Comparison of ENCODE assay signal across 26 mouse cellular contexts in the genomic region with DNA sequence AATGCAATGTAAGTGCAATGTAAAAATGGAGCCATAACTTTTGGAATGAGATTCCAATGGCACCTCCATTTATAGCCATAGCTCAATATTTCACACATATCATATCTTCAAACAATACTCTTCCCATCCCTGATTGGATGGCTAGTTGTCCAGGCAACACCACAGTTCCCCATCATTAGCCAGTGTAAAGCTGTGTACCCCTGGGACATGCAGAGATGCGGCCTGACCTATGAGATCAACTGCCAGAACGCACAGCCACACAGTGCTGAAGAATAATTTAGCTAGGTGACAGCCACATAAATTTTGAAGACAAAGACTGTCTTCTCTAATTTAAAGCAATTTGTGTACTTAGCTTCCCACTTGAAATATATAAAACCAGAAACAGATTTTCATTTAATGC.
DNase-seq lines count a peak whose midpoint lies in the region; ATAC-seq and TF ChIP-seq lines count a peak whose summit lies in the region.
"Had no signal": no experiment of that assay in that cellular context is flagged by ENCODE, and none has a peak within 500 bp of the region (broad histone marks: within the 10 kb centered on the region; RNA-seq: fewer than 3 reads in every experiment).

No protein-coding gene starts in this region.

- no peak for TF ChIP-seq POLR2A in brain, embryonic 14.5 days (IDR thresholded peaks at IDR 0.05; ENCODE audit: borderline replicate concordance, extremely low read depth, insufficient read depth, insufficient read length, poor library complexity, severe bottlenecking)

- no peaks in the 10 kb centered on the region for H3K4me1 ChIP-seq in hindbrain, embryonic 12.5 days
- no peaks in the 10 kb centered on the region for H3K4me1 ChIP-seq in hindbrain, embryonic 13.5 days (replicated peaks)
- no peaks in the 10 kb centered on the region for H3K4me1 ChIP-seq in hindbrain, postnatal 0 days (ENCODE audit: insufficient read depth, low read length)
- H3K4me1 ChIP-seq in midbrain, embryonic 16.5 days (ENCODE audit: control insufficient read depth, insufficient read depth, low read length): no peaks in the 10 kb centered on the region
- H3K4me1 ChIP-seq: embryonic facial prominence, embryonic 10.5 days; intestine, embryonic 15.5 days; limb, embryonic 13.5 days; liver, embryonic 12.5 days; neural tube, embryonic 13.5 days had no signal

- no peak for TF ChIP-seq CTCF in brain, embryonic 14.5 days (IDR thresholded peaks at IDR 0.05; ENCODE audit: borderline replicate concordance, extremely low read depth, insufficient read depth, insufficient read length)
- TF ChIP-seq CTCF in hindbrain, postnatal 0 days (IDR thresholded peaks at IDR 0.05; ENCODE audit: low read depth): no peak
- no peak for TF ChIP-seq CTCF in left cerebral cortex, adult 2 months (IDR thresholded peaks at IDR 0.05)

- H3K4me3 ChIP-seq in hindbrain, embryonic 12.5 days: no peak overlapping the region
- H3K4me3 ChIP-seq in hindbrain, embryonic 13.5 days: no peak overlapping the region
- no peak overlapping the region for H3K4me3 ChIP-seq in hindbrain, postnatal 0 days (ENCODE audit: low read length)
- no peak overlapping the region for H3K4me3 ChIP-seq in midbrain, embryonic 16.5 days (ENCODE audit: low read depth, low read length)
- H3K4me3 ChIP-seq in left cerebral cortex, adult 2 months: no peak overlapping the region
- H3K4me3 ChIP-seq: embryonic facial prominence, embryonic 10.5 days; intestine, embryonic 15.5 days; limb, embryonic 13.5 days; liver, embryonic 12.5 days; neural tube, embryonic 13.5 days had no signal

- DNase-seq in brain, embryonic 14.5 days (ENCODE audit: low read depth): peak; percentile 46
- no peak for DNase-seq in hindbrain, postnatal 0 days (ENCODE audit: low spot score)
- DNase-seq in right cerebral cortex, adult 2 months (ENCODE audit: low spot score in 2 of 2): no peak
- no peak for DNase-seq in left cerebral cortex, adult 2 months (ENCODE audit: extremely low spot score in 1 of 2, low spot score in 2 of 2)
- DNase-seq: adrenal gland, postnatal 36 days; B cell, adult 2 months; cerebellum, adult 11 months; cerebellum, adult 9-11 months; heart, postnatal 4 days; kidney, adult 9 months; kidney, postnatal 25 days; lung, adult 18-20 months; lung, postnatal 10 days; right cerebral cortex, postnatal 14 days had no signal

- no peak overlapping the region for H3K9ac ChIP-seq in hindbrain, embryonic 12.5 days
- H3K9ac ChIP-seq in hindbrain, embryonic 13.5 days: no peak overlapping the region
- no peak overlapping the region for H3K9ac ChIP-seq in hindbrain, postnatal 0 days (replicated peaks; ENCODE audit: low read length)
- H3K9ac ChIP-seq in midbrain, embryonic 16.5 days (ENCODE audit: low read depth, low read length): no peak overlapping the region
- H3K9ac ChIP-seq: intestine, embryonic 15.5 days; limb, embryonic 13.5 days; liver, embryonic 12.5 days; neural tube, embryonic 13.5 days had no signal

- H3K4me2 ChIP-seq in hindbrain, embryonic 12.5 days (replicated peaks): no peak overlapping the region
- no peak overlapping the region for H3K4me2 ChIP-seq in hindbrain, embryonic 13.5 days
- H3K4me2 ChIP-seq in hindbrain, postnatal 0 days (ENCODE audit: low read depth, low read length): no peak overlapping the region
- no peak overlapping the region for H3K4me2 ChIP-seq in midbrain, embryonic 16.5 days (ENCODE audit: low read length)
- H3K4me2 ChIP-seq: intestine, embryonic 15.5 days; limb, embryonic 13.5 days; liver, embryonic 12.5 days; neural tube, embryonic 13.5 days had no signal

- 56% methylated on average over 2 of the region's 2 CpGs for WGBS in hindbrain, embryonic 12.5 days
- 64% methylated on average over 2 of the region's 2 CpGs for WGBS in hindbrain, embryonic 13.5 days
- WGBS in hindbrain, postnatal 0 days: 61% methylated on average over 2 of the region's 2 CpGs
- 65% methylated on average over 2 of the region's 2 CpGs for WGBS in midbrain, embryonic 16.5 days

- H3K36me3 ChIP-seq in hindbrain, embryonic 12.5 days: no peaks in the 10 kb centered on the region
- no peaks in the 10 kb centered on the region for H3K36me3 ChIP-seq in hindbrain, embryonic 13.5 days
- no peaks in the 10 kb centered on the region for H3K36me3 ChIP-seq in hindbrain, postnatal 0 days (ENCODE audit: insufficient read depth, low read length)
- H3K36me3 ChIP-seq in midbrain, embryonic 16.5 days (ENCODE audit: control insufficient read depth, insufficient read depth, low read length): no peaks in the 10 kb centered on the region
- H3K36me3 ChIP-seq: embryonic facial prominence, embryonic 10.5 days; G1E; intestine, embryonic 15.5 days; limb, embryonic 13.5 days; liver, embryonic 12.5 days; neural tube, embryonic 13.5 days had no signal

- intact Hi-C loops in left cerebral cortex, adult 2 months (cut with DNase I): no loop called here

- no peaks in the 10 kb centered on the region for H3K27me3 ChIP-seq in hindbrain, embryonic 12.5 days
- H3K27me3 ChIP-seq in hindbrain, embryonic 13.5 days: no peaks in the 10 kb centered on the region
- H3K27me3 ChIP-seq in hindbrain, postnatal 0 days (ENCODE audit: insufficient read depth, low read length): no peaks in the 10 kb centered on the region
- H3K27me3 ChIP-seq in midbrain, embryonic 16.5 days (ENCODE audit: control insufficient read depth, insufficient read depth, low read depth, low read length): no peaks in the 10 kb centered on the region
- H3K27me3 ChIP-seq: CH12.LX; intestine, embryonic 15.5 days; limb, embryonic 13.5 days; liver, embryonic 12.5 days; neural tube, embryonic 13.5 days; Patski had no signal

- peak; percentile 84 for ATAC-seq in hindbrain, embryonic 12.5 days (ENCODE audit: low FRiP score)
- ATAC-seq in hindbrain, embryonic 13.5 days (ENCODE audit: low FRiP score): no peak
- ATAC-seq in hindbrain, postnatal 0 days: peak; percentile 58; the same call in 1 of the 2 replicates
- ATAC-seq in midbrain, embryonic 16.5 days: peak; percentile 89
- ATAC-seq: intestine, embryonic 15.5 days; liver, embryonic 12.5 days; Patski had no signal

- H3K9me3 ChIP-seq in hindbrain, embryonic 12.5 days (replicated peaks): 0 out of 2 replicates have a peak, but pooled peaks cover 4% of the 10 kb centered on the region
- no peaks in the 10 kb centered on the region for H3K9me3 ChIP-seq in hindbrain, embryonic 13.5 days
- no peaks in the 10 kb centered on the region for H3K9me3 ChIP-seq in hindbrain, postnatal 0 days (ENCODE audit: low read length)
- H3K9me3 ChIP-seq in midbrain, embryonic 16.5 days (replicated peaks; ENCODE audit: control insufficient read depth, low read length, poor library complexity, severe bottlenecking): no peaks in the 10 kb centered on the region
- H3K9me3 ChIP-seq: embryonic facial prominence, embryonic 10.5 days; G1E; intestine, embryonic 15.5 days; limb, embryonic 13.5 days; neural tube, embryonic 13.5 days had no signal

- H3K27ac ChIP-seq in hindbrain, embryonic 12.5 days: no peak overlapping the region
- no peak overlapping the region for H3K27ac ChIP-seq in hindbrain, embryonic 13.5 days
- no peak overlapping the region for H3K27ac ChIP-seq in hindbrain, postnatal 0 days
- no peak overlapping the region for H3K27ac ChIP-seq in midbrain, embryonic 16.5 days (ENCODE audit: low read length)
- no peak overlapping the region for H3K27ac ChIP-seq in left cerebral cortex, adult 2 months
- H3K27ac ChIP-seq: embryonic facial prominence, embryonic 10.5 days; intestine, embryonic 15.5 days; limb, embryonic 13.5 days; liver, embryonic 12.5 days; neural tube, embryonic 13.5 days; stomach, postnatal 0 days had no signal
